Mouse (Mus musculus) heart, postnatal 0 days (tissue): ENCODE results near the gene Bet1. TPM values are rescaled to one million over a fixed set of nuclear protein-coding genes. Genes with fewer than 3 reads are reported as not detected.

Source experiments
- ATAC-seq: fragments of 200-750 bp; cut with Nextera tagmentation; 2 replicates; pipeline ENCODE4 v1.8.0; 2017; ENCODE audit warnings: low read depth, moderate number of reproducible peaks, moderate library complexity; ENCODE audit not compliant: insufficient read depth
- DNase-seq: peaks from one replicate; pipeline ENCODE4 v3.0.0-alpha.2; 2016; ENCODE audit warnings: low spot score
- H3K27ac ChIP-seq: fragments of 300-500 bp; sonication (generic); 2 replicates; pipeline ENCODE4 v1.5.1; 2014; ENCODE audit warnings: low read depth, mild to moderate bottlenecking
- H3K27me3 ChIP-seq: fragments of 300-500 bp; sonication (generic); 2 replicates; pipeline ENCODE4 v1.6.1; 2014; ENCODE audit warnings: low read length, mixed read lengths; ENCODE audit not compliant: control insufficient read depth, insufficient read depth
- H3K36me3 ChIP-seq: fragments of 300-500 bp; sonication (generic); replicated peaks from 2 replicates; pipeline ENCODE4 v1.6.1; 2014; ENCODE audit warnings: low read length, mixed read lengths; ENCODE audit not compliant: control insufficient read depth, insufficient read depth
- H3K4me1 ChIP-seq: fragments of 300-500 bp; sonication (generic); 2 replicates; pipeline ENCODE4 v1.6.1; 2014; ENCODE audit warnings: antibody characterized with exemption; ENCODE audit not compliant: control insufficient read depth, insufficient read depth
- H3K4me2 ChIP-seq: fragments of 300-500 bp; sonication (generic); 2 replicates; pipeline ENCODE4 v1.6.1; 2014; ENCODE audit warnings: low read depth, mild to moderate bottlenecking, low read length, moderate library complexity
- H3K4me3 ChIP-seq: fragments of 300-500 bp; sonication (generic); 2 replicates; pipeline ENCODE4 v1.5.1; 2014; ENCODE audit warnings: low read depth, low read length
- H3K9ac ChIP-seq: fragments of 300-500 bp; sonication (generic); replicated peaks from 2 replicates; pipeline ENCODE4 v1.6.1; 2014; ENCODE audit warnings: low read depth, low read length, mixed read lengths
- H3K9me3 ChIP-seq: fragments of 300-500 bp; sonication (generic); replicated peaks from 2 replicates; pipeline ENCODE4 v1.6.1; 2016; ENCODE audit warnings: low read length; ENCODE audit not compliant: control insufficient read depth
- CTCF ChIP-seq: IDR thresholded peaks from 2 replicates; pipeline ENCODE4 v1.5.1; 2016; ENCODE audit warnings: antibody characterized with exemption, control low read depth, low read depth
- EP300 ChIP-seq: IDR thresholded peaks from 2 replicates; pipeline ENCODE4 v1.6.1; 2016; ENCODE audit warnings: antibody characterized with exemption, low read depth
- WGBS: fragments of 180-500 bp; shearing (Covaris S2); extraction: QIAGEN DNeasy Blood & Tissue Kit; methylation state at CpG from one replicate; pipeline ENCODE4 v1.1.7; 2014; 5-methylcytosine and 5-hydroxymethylcytosine counted together
- polyA plus RNA-seq: library from polyadenylated mRNA; unstranded; fragments of >200 nt; fragmentation: Nextera tagmentation; extraction: Ambion mirVana; gene quantifications from 2 replicates; pipeline ENCODE4 v1.2.1, GENCODE M21; 2015
- total RNA-seq: library from RNA; depleted of rRNA; stranded (reverse); fragments of >200 nt; gene quantifications from 2 replicates; pipeline ENCODE4 v1.2.3, GENCODE M21; 2014; ENCODE audit warnings: low replicate concordance; rRNA removed

The Bet1 gene
- total and polyA plus RNA-seq, 2 experiments from 2014 or later = 39.0 to 43.8 TPM

GRCm38 (mm10) chr6:4030956-4031355 is 55.8 kb downstream of the Bet1 start:
- H3K4me2 ChIP-seq = no peak overlapping the region
- no peaks in the 10 kb centered on the region for H3K27me3 ChIP-seq
- H3K27ac ChIP-seq = no peak overlapping the region
- no peak overlapping the region for H3K4me3 ChIP-seq
- TF ChIP-seq CTCF = no peak
- TF ChIP-seq EP300 = no peak
- DNase-seq (no peak), ATAC-seq (no peak)
- H3K9ac ChIP-seq = no peak overlapping the region
- H3K4me1 ChIP-seq = no peaks in the 10 kb centered on the region
- 77% methylated on average over 3 of the region's 3 CpGs for WGBS
- H3K36me3 ChIP-seq = no peaks in the 10 kb centered on the region
- no peaks in the 10 kb centered on the region for H3K9me3 ChIP-seq

Other genes with a start within 250 kb of the Bet1 start
- gene Tfpi2, start 98.1 kb downstream of the Bet1 start, total RNA-seq = 2.6 and 4.0 TPM in 2 replicates
- 4.2 and 4.8 TPM in 2 replicates for gene Tfpi2, start 98.1 kb downstream of the Bet1 start, polyA plus RNA-seq
- not detected in 2 replicates for gene Gngt1, start 93.2 kb downstream of the Bet1 start, total RNA-seq
- not detected in 2 replicates for gene Gngt1, start 93.2 kb downstream of the Bet1 start, polyA plus RNA-seq
- 52.6 and 80.1 TPM in 2 replicates for gene Gng11, start 83.1 kb downstream of the Bet1 start, total RNA-seq
- 145 and 149 TPM in 2 replicates for gene Gng11, start 83.1 kb downstream of the Bet1 start, polyA plus RNA-seq